Mouse (Mus musculus): ENCODE results near the gene Mycl. TPM values are rescaled to one million over a fixed set of nuclear protein-coding genes. Genes with fewer than 3 reads are reported as not detected.

The Mycl gene
- total and polyA plus RNA-seq, 3 experiments: not detected

- TF ChIP-seq EP300 (IDR thresholded peaks at IDR 0.05; ENCODE audit: low read depth in 1 of 2, low read length in 2 of 2): no peak
- no peak for TF ChIP-seq POLR2A (IDR thresholded peaks at IDR 0.05; ENCODE audit: control insufficient read depth in 1 of 2, insufficient read depth in 1 of 2, low read depth in 1 of 2, low read length in 2 of 2, poor library complexity in 1 of 2)
- no peak for TF ChIP-seq BHLHE40 (IDR thresholded peaks at IDR 0.05; ENCODE audit: borderline replicate concordance, low read depth, low read length)
- no peak for TF ChIP-seq ZMIZ1 (IDR thresholded peaks at IDR 0.05; ENCODE audit: low read depth, low read length)
- no peak for TF ChIP-seq KAT2A (conservative IDR thresholded peaks at IDR 0.05; ENCODE audit: low read depth, low read length)
- no peak for TF ChIP-seq ELF1 (IDR thresholded peaks at IDR 0.05; ENCODE audit: low read depth, low read length)
- TF ChIP-seq RCOR1 (IDR thresholded peaks at IDR 0.05; ENCODE audit: low read depth, low read length): no peak
- TF ChIP-seq RAD21 (IDR thresholded peaks at IDR 0.05; ENCODE audit: low read depth, low read length): no peak
- peak; percentile 41; the same call in 1 of the 2 replicates for TF ChIP-seq SIN3A (IDR thresholded peaks at IDR 0.05; ENCODE audit: low read length)
- TF ChIP-seq ZKSCAN1 (IDR thresholded peaks at IDR 0.05; ENCODE audit: low read depth, low read length): no peak
- no peak for TF ChIP-seq TCF12 (IDR thresholded peaks at IDR 0.05; ENCODE audit: low read depth, low read length)
- no peak for TF ChIP-seq GATA1 (IDR thresholded peaks at IDR 0.05; ENCODE audit: low read depth, low read length)
Observed at GRCm38 (mm10) chr4:122960321-122961099, 34.9 kb upstream of the Mycl start (continued).

GRCm38 (mm10) chr4:122961100-122961567, 34.3 kb upstream of the Mycl start, which contains the start of gene Mfsd2a:
Gene Mfsd2a, minus strand, starts transcription at chr4:122961188.
- peak within 1 kb of the TSS; percentile 73 for H3K9ac ChIP-seq (ENCODE audit: control insufficient read depth, low read depth, low read length, poor library complexity, severe bottlenecking)
- H3K4me3 ChIP-seq (ENCODE audit: control insufficient read depth in 1 of 2, insufficient read depth in 1 of 2, low read depth in 2 of 2, low read length in 2 of 2): peak within 1 kb of the TSS; percentile 72 to 89
- no peaks in the 10 kb centered on the region for H3K9me3 ChIP-seq (replicated peaks; ENCODE audit: insufficient read depth, low read length)
- H3K79me2 ChIP-seq (ENCODE audit: control insufficient read depth, insufficient read depth, low read length, poor library complexity): peaks cover 5% of the 10 kb centered on the region
- peaks cover 0 to 15% of the 10 kb centered on the region in 2 experiments; a peak in 2 of 4 replicates for H3K36me3 ChIP-seq (ENCODE audit: control insufficient read depth in 1 of 2, insufficient read depth in 2 of 2, low read length in 2 of 2)
- H3K27ac ChIP-seq (ENCODE audit: control insufficient read depth, low read depth, low read length): peak within 1 kb of the TSS; percentile 39
- H3K27me3 ChIP-seq (ENCODE audit: control insufficient read depth in 1 of 2, insufficient read depth in 2 of 2, low read length in 2 of 2): no peaks in the 10 kb centered on the region
- DNase-seq (ENCODE audit: low read depth, low spot score): peak; percentile 93
- H3K4me1 ChIP-seq (ENCODE audit: control insufficient read depth in 1 of 2, insufficient read depth in 2 of 2, low read length in 2 of 2): peaks cover 0 to 22% of the 10 kb centered on the region in 2 experiments; a peak in 3 of 4 replicates
- TF ChIP-seq ZMIZ1 (IDR thresholded peaks at IDR 0.05; ENCODE audit: low read depth, low read length): peak; percentile 94
- no peak for TF ChIP-seq ZKSCAN1 (IDR thresholded peaks at IDR 0.05; ENCODE audit: low read depth, low read length)
- peak; percentile 78 for TF ChIP-seq POLR2AphosphoS2 (IDR thresholded peaks at IDR 0.05; ENCODE audit: low read length)
- peak; percentile 53 for TF ChIP-seq NRF1 (IDR thresholded peaks at IDR 0.05; ENCODE audit: insufficient read depth, low read depth, low read length, poor library complexity, severe bottlenecking)
- TF ChIP-seq MEF2A (IDR thresholded peaks at IDR 0.05; ENCODE audit: extremely low read depth, insufficient replicate concordance, low read depth, low read length, poor library complexity, severe bottlenecking): no peak
- TF ChIP-seq CHD2 (IDR thresholded peaks at IDR 0.05; ENCODE audit: low read length): peak; percentile 66
- peak; percentile 85 for TF ChIP-seq SIN3A (IDR thresholded peaks at IDR 0.05; ENCODE audit: low read length)
- no peak for TF ChIP-seq GABPA (IDR thresholded peaks at IDR 0.05; ENCODE audit: low read depth, low read length)
- no peak for TF ChIP-seq CHD1 (IDR thresholded peaks at IDR 0.05; ENCODE audit: low read depth, low read length)
- no peak for TF ChIP-seq GATA1 (IDR thresholded peaks at IDR 0.05; ENCODE audit: low read depth, low read length)
- no peak for TF ChIP-seq USF2 (IDR thresholded peaks at IDR 0.05; ENCODE audit: borderline replicate concordance in 1 of 2, insufficient read depth in 1 of 2, low read depth in 1 of 2, low read length in 2 of 2)
- TF ChIP-seq ZNF384 (IDR thresholded peaks at IDR 0.05; ENCODE audit: low read depth, low read length): no peak
- TF ChIP-seq ZC3H11A (IDR thresholded peaks at IDR 0.05; ENCODE audit: low read depth, low read length): no peak
- peak; percentile 68 to 94; a peak in 2 of 4 replicates for TF ChIP-seq POLR2A (IDR thresholded peaks at IDR 0.05; ENCODE audit: control insufficient read depth in 1 of 2, insufficient read depth in 1 of 2, low read depth in 1 of 2, low read length in 2 of 2, poor library complexity in 1 of 2)
- TF ChIP-seq TBP (IDR thresholded peaks at IDR 0.05; ENCODE audit: low read depth, low read length): peak; percentile 97
- TF ChIP-seq MAFK (IDR thresholded peaks at IDR 0.05; ENCODE audit: borderline replicate concordance, low read depth, low read length): no peak
- TF ChIP-seq HCFC1 (IDR thresholded peaks at IDR 0.05; ENCODE audit: low read depth, low read length): peak; percentile 47; the same call in 1 of the 2 replicates
- TF ChIP-seq MXI1 (IDR thresholded peaks at IDR 0.05; ENCODE audit: low read depth, low read length): peak; percentile 85
- TF ChIP-seq RCOR1 (IDR thresholded peaks at IDR 0.05; ENCODE audit: low read depth, low read length): no peak
- TF ChIP-seq E2F4 (IDR thresholded peaks at IDR 0.05; ENCODE audit: borderline replicate concordance, low read depth, low read length): no peak
- peak; percentile 29 for TF ChIP-seq TCF12 (IDR thresholded peaks at IDR 0.05; ENCODE audit: low read depth, low read length)
- TF ChIP-seq BHLHE40 (IDR thresholded peaks at IDR 0.05; ENCODE audit: borderline replicate concordance, low read depth, low read length): peak; percentile 30; the same call in 1 of the 2 replicates
- no peak for TF ChIP-seq SMC3 (IDR thresholded peaks at IDR 0.05; ENCODE audit: low read depth, low read length)
- TF ChIP-seq MAZ (IDR thresholded peaks at IDR 0.05; ENCODE audit: low read depth, low read length): no peak
- TF ChIP-seq RAD21 (IDR thresholded peaks at IDR 0.05; ENCODE audit: low read depth, low read length): no peak
- TF ChIP-seq UBTF (IDR thresholded peaks at IDR 0.05; ENCODE audit: borderline replicate concordance, insufficient read depth, low read depth, low read length): no peak
- no peak for TF ChIP-seq TAL1 (IDR thresholded peaks at IDR 0.05; ENCODE audit: low read length)
- TF ChIP-seq MAX (IDR thresholded peaks at IDR 0.05; ENCODE audit: low read length): peak; percentile 96
